Mouse (Mus musculus): ENCODE measurements at regions not wholly inside any gene's neighbourhood (a gene's known extent, or its start where the extent isn't known, plus 50 kb on each side); places are given as distances from the start of the nearest gene placed in this dataset.

DNA sequence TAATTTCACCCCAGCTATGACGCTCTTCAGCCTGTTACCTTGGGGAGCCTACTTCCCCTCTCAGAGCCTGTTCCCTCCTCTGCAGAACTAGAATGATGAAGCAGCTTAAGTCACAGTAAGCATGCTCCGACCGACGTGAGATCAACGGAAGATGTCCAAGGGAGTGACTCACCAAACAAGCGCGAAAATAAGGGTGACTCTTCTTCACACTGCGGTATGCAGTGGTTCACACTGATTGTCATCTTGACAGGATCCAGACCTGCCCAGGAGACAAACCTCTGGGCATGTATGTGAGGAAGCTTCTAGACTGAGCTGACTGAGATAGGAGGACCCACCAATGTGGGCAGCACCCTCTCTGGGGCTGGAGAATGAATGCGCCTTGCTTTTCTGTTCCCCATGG is 116.3 kb upstream of the Tpm1 start:
- CTCF ChIA-PET: no interaction called here

- CTCF ChIA-PET: no interaction called here
These were observed 114.5 kb upstream of the Tpm1 start for GRCm38 (mm10) chr9:67163746-67164145.

DNA sequence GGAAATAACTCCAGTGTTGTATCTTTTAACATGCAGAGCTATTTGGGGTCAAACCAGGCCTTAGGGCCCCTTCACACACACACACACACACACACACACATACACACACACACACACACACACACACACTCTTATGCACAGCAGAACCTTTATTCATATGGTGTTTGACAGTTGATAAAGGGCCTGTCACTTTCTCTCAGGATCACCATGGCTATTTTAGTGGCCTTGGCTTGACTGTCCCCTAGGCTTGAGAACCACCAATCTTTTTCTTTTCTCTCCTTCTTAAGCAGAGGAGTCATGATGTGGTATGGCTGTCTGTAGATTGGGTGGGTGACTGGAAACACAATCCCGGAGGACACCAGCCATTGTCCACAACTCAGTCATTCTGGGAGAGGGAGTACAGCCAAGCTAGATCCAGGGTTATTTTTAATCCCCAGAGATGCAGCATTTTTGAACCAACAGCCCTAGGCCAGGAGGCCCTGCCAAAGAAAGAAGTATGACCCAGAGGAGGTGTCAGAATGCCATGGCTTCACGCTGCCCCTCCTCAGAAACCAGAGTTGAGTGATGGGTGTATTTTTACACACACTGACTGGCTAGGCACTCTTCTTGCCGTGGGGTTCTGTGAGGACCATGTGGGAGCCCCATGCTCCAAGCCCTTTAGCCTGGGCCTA is 111.7 kb upstream of the Tpm1 start:
- CTCF ChIA-PET: no interaction called here

DNA sequence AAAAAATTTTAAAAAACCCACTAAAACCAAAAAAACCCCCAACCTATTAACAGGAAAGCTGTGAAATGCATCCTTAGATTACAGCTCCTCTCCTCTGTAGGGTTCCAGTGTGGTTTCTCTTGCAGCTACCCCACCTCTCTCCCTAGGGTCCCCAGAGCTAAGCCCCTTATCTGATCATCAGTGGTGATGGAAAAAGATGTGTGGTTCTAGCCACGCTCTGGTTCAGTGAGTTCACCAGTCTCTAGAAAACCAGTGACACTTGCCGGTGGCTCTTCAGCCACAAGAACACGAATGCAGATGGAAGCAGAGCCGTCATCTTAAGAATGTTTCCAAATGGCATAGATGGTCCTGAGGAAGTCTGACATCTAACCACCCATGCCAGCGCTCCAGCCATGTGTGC is 111.1 kb upstream of the Tpm1 start:
- CTCF ChIA-PET: no interaction called here

DNA sequence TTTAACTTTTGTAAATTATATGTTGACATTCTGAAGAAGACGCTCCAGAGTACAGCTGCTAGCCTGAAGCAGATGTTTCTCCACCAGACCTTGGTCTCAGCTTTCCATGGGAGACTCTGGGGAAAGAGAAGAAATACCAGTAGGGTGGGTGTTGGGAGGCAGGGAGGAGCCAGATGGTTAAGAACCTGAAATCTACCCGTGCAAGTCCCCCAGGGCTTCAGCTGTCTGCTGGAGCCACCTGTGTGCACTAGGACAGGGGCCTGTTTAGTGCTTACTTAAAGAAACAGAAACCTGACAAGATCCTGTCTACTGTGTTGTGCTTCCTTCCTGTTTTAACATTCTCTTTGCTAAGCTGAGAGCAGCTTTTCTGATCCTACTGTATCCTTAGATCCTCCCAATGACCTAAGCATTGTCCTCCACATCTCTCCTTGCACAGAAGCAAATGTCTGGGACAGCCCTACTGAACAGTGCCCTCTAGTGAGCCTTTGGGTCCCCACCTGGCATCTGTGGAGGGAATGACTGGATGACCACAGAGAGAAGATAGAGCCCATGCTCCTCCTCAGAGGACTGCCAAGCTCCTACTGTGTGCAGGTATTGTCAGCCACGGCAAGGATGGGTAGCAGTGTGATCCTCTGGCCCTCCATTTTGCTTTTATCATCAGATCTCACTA is 107.5 kb upstream of the Tpm1 start:
- CTCF ChIA-PET: no interaction called here

DNA sequence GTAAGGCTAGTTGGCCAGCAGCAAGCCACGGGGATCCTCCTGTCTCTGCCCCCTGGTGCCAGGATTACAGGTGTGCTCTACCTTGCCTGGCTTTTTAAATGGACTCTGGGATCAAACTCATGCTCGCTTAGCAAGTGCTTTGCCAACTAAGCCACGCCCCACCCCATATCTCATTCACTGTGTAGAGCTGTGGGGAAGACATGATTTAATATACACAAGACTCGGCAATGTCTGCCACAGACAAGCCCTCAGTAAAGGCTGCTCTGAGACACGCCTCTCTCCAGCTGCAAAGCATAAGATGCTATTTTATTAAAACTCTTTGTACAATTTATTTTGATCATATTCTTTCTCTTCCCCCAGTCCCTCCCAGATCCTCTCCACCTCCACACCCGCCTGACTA is 104.9 kb upstream of the Tpm1 start:
- CTCF ChIA-PET: no interaction called here

DNA sequence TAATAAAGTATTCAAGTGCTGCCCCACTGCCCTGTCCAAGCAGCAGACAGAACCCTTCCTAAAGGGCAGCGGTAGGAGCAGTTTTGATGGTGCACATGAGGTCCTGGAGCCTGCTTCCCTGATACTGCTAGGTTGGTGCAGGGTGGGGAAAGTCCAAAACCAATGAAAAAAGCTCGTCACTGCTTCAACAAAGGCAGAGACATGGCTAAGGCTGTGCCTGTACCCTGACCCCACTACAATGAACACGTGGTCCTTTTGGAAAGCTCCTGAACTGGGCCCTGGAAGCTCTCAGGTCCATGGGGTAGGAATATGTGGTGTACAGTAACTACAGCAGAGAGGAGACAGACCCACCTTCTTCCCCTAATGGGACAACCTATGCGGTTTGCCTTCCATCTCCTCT is 104.1 kb upstream of the Tpm1 start:
- CTCF ChIA-PET: no interaction called here

GRCm38 (mm10) chr9:67147656-67148055 is 98.5 kb upstream of the Tpm1 start:
- CTCF ChIA-PET: no interaction called here

DNA sequence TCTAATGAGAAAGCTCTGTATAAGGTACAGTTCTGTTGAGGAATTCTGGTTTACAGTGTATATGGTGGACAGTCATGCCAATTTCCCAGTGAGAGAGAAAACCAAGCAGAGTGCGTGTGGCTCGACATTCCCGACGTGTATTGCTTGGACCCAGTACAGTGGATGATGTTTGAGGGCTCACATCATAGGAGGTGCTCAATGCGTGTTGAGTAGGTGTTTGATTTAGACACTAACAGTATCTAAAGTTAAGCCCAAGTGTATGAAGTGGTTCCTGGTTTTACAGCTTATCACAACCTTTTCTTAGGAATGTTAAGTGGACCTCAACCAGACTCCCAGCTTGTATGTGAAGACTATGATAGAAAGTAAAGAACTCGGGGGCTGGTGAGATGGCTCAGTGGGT is 96.2 kb upstream of the Tpm1 start:
- CTCF ChIA-PET: no interaction called here

- CTCF ChIA-PET: no interaction called here
These were observed 95.3 kb upstream of the Tpm1 start for GRCm38 (mm10) chr9:67144511-67144910.

DNA sequence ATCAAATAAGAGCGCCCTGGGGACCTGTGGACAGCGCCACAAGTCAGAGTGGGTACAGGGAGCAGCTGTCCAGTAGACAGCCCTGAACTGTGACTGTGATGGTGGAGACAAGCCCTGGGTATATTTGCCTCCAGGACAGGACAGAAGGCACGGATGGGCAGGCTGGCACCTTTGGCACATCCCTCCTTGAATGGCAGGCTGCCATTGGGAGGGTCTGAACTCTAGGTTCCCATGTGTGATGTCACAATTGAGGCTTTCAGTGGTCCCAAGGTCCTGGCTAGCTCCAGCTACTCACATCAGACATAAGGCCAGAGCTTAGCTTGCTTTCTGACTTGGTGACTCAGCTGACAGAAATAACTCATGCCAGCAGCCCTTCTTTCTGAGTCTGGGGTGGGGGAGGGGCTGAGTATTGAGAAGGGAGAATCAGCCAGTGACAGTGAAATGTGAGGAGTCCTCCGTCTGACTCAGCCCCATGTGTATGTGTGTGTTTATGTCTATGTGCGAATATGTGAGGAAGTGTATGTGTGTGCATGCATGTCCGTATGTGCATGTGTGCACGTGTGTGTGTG is 91.2 kb upstream of the Tpm1 start:
- CTCF ChIA-PET: interaction anchor here (0.7 kb wide), 1 partner anchor 23 kb away, joined by 6 read pairs; no protein-coding TSS in a partner anchor

- CTCF ChIA-PET: no interaction called here
These were observed 88.5 kb upstream of the Tpm1 start for GRCm38 (mm10) chr9:67137681-67138080.

DNA sequence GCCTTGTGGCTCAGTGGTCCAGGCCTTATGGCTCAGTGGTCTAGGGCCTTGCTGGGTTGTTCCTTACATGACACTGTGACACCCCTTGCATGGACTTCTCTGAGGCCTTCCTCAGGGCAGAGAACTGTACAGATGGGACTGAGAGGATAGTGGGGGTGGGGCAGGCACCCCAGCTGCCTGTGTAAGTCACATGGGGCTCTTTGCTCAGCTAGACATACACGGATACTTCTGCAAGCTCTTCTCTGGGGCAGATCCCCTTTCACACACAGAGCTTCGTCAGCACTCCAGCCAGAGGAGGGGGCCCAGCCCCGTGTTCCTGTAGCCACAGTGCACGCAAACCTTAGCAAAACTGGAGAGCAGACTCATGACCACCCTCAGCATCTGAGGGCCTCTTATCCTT is 87.9 kb upstream of the Tpm1 start:
- CTCF ChIA-PET: no interaction called here

DNA sequence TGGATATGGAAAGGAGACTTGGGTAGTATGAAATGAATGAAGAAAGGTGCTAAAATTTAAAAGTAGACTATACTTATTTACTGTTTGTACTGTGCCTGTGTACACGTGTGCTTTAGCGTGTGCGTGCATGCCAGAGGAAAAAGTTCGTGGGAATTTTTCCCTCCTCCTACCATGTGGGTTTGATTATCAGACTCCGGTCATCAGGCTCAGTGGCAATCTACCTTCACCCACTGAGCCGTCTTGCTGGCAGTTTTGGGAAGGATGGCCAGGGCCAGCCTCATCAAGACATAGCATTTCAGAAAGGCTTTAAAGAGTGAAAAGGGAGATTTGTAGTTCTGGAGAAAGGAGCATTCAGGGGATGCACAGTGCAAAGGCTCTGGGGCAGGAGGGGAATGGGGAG is 87.0 kb upstream of the Tpm1 start:
- CTCF ChIA-PET: no interaction called here

GRCm38 (mm10) chr9:67134378-67134777 is 85.2 kb upstream of the Tpm1 start:
- CTCF ChIA-PET: no interaction called here

DNA sequence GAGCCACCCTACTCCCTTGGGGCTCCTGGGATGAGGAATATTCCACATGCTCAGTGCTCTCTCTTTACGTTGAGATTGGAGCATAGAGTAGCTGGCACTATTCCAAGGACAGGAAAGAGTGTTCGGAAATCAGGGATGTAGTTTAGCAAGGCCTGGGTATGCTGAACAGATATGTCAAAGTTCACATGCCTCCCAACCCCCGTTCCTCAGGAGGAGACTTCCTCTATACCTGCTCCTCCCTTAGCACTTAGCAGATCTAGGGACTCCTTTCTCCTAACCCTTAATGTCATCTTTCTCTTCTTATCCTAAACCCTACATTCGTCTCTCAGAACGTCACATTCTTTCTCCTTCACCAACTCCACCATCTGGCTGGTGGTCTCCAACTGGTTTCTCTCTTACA is 83.2 kb upstream of the Tpm1 start:
- CTCF ChIA-PET: no interaction called here

DNA sequence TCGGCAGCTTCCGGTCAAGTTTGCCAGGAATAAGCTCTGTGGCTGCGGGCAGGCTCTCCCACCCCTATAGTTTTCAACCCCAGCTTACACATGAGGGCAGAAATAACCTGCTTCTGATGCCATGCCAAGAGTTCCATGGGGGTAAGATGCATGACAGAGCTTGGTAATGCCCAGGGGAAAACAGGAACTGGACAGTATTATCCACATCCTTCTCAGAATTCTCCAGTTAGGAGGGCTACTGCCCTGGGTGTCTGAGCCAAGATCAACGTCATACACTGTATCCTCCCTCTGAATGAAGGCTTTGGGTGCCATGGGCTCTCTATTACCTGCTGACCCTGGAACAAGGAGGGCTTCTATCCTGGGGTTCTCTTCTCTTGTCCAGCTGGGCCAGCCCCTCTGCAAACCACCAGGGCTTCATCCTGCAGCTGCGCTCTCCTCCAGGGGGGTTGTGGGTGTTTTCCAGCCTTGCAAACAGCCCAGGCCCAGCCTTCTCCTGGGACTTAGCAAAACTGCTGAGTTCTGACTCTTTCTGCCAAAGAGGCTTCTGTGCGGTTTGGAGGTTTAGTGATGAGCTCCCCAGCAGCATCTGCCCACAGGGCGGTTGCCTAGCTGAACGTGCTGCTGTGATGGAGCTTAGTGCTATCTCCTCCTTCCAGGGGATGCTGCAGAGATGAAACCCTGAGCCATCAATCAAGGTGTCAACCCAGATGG is 81.7 kb upstream of the Tpm1 start:
- CTCF ChIA-PET: no interaction called here

DNA sequence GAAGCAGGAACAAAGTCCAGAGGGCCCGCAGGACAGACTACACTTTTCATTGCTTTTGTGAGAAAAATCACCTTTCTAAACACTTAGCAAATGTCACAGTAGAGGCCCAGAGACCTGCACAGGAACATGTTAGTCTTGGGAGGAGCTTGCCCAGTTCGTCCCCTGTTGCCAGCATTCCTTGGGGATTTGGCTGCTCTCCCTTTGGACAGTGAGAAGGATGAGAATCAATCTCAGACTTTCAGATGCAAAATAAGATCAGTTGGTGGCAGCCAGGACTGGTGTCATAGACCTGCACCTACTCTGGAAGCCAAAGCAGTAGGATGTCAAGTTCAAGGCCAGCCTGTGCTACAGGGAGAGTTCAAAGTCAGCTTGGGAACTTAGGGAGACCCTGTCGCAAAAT is 80.7 kb upstream of the Tpm1 start:
- CTCF ChIA-PET: no interaction called here

GRCm38 (mm10) chr9:67129095-67129494 is 79.9 kb upstream of the Tpm1 start:
- CTCF ChIA-PET: no interaction called here

- CTCF ChIA-PET: no interaction called here
These were observed 72.5 kb upstream of the Tpm1 start for GRCm38 (mm10) chr9:67121691-67122090.

GRCm38 (mm10) chr9:67118880-67119644 is 69.9 kb upstream of the Tpm1 start:
- CTCF ChIA-PET: no interaction called here

DNA sequence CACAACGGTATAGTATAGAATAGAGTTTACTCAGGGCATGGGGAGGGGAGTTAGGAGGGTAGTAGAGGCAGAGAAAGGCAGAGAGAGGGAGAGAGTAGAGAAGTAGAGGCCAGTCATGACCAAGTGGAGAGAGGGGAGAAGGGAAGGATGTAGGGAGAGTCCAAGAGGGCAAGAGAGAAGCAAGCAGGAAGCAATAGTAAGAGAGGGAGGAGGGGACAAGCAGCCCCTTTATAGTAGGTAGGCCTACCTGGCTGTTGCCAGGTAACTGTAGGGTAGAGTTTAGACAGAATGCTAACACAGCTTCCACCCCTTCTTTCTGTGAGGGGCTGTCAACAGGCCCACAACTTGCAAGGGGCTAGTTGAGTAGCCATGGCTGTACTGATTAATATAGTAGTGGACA is 69.2 kb upstream of the Tpm1 start:
- CTCF ChIA-PET: no interaction called here

Data from spleen, embryonic (tissue).